Comparison of ENCODE assay signal across 27 mouse cellular contexts in the genomic region with DNA sequence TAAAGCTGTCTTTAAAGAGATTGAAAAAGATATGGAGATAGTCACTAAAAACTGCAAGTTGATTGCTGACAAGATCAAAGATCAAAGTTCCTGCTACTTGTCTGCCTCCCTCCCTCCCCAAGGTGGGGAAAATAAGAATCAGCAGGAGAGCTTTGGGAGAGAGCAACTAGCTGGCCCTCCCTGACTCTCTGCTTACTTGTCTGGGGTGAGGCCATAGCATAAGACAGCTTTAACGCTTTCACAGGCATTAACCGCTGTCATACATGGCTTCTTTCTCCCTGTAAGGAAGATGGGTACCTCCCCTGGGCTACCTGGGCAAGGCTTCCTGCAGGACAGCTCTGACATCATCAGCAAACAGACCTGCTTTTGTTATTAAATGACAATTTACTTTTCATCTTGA. TPM values are rescaled to one million over a fixed set of nuclear protein-coding genes. Genes with fewer than 3 reads are reported as not detected.
A peak's percentile ranks its signal among the peaks of the same experiment; 100 is the strongest.
DNase-seq lines count a peak whose midpoint lies in the region; ATAC-seq and TF ChIP-seq lines count a peak whose summit lies in the region.
"Had no signal": no experiment of that assay in that cellular context is flagged by ENCODE, and none has a peak within 500 bp of the region (broad histone marks: within the 10 kb centered on the region; RNA-seq: fewer than 3 reads in every experiment).

No protein-coding gene starts in this region.

- no peaks in the 10 kb centered on the region for H3K27me3 ChIP-seq in hindbrain, embryonic 13.5 days
- H3K27me3 ChIP-seq in hindbrain, postnatal 0 days (ENCODE audit: insufficient read depth, low read length): no peaks in the 10 kb centered on the region
- no peaks in the 10 kb centered on the region for H3K27me3 ChIP-seq in kidney, embryonic 15.5 days
- H3K27me3 ChIP-seq in midbrain, postnatal 0 days (ENCODE audit: insufficient read depth, low read length): no peaks in the 10 kb centered on the region
- no peaks in the 10 kb centered on the region for H3K27me3 ChIP-seq in midbrain, embryonic 14.5 days (ENCODE audit: control insufficient read depth, insufficient read depth, low read length)
- no peaks in the 10 kb centered on the region for H3K27me3 ChIP-seq in limb, embryonic 11.5 days (ENCODE audit: control insufficient read depth, insufficient read depth, low read length)
- H3K27me3 ChIP-seq in liver, postnatal 0 days (ENCODE audit: insufficient read depth, low read length): no peaks in the 10 kb centered on the region
- H3K27me3 ChIP-seq: embryonic facial prominence, embryonic 13.5 days; forebrain, embryonic 12.5 days; heart, embryonic 13.5 days; hindbrain, embryonic 12.5 days had no signal

- no peak overlapping the region for H3K4me3 ChIP-seq in hindbrain, embryonic 13.5 days
- no peak overlapping the region for H3K4me3 ChIP-seq in hindbrain, postnatal 0 days (ENCODE audit: low read length)
- no peak overlapping the region for H3K4me3 ChIP-seq in kidney, embryonic 15.5 days (replicated peaks)
- no peak overlapping the region for H3K4me3 ChIP-seq in midbrain, postnatal 0 days (ENCODE audit: low read depth, low read length)
- no peak overlapping the region for H3K4me3 ChIP-seq in midbrain, embryonic 14.5 days (replicated peaks; ENCODE audit: low read depth, low read length)
- H3K4me3 ChIP-seq in limb, embryonic 11.5 days (ENCODE audit: low read depth, low read length): no peak overlapping the region
- no peak overlapping the region for H3K4me3 ChIP-seq in liver, postnatal 0 days (ENCODE audit: low read depth, low read length)
- H3K4me3 ChIP-seq: embryonic facial prominence, embryonic 13.5 days; forebrain, embryonic 12.5 days; heart, adult 2 months; heart, embryonic 13.5 days; hindbrain, embryonic 12.5 days had no signal

- H3K9me3 ChIP-seq in hindbrain, embryonic 13.5 days: no peaks in the 10 kb centered on the region
- no peaks in the 10 kb centered on the region for H3K9me3 ChIP-seq in hindbrain, postnatal 0 days (ENCODE audit: low read length)
- H3K9me3 ChIP-seq in kidney, embryonic 15.5 days (replicated peaks): no peaks in the 10 kb centered on the region
- no peaks in the 10 kb centered on the region for H3K9me3 ChIP-seq in midbrain, postnatal 0 days (ENCODE audit: low read length)
- no peaks in the 10 kb centered on the region for H3K9me3 ChIP-seq in midbrain, embryonic 14.5 days (ENCODE audit: control insufficient read depth, low read length)
- no peaks in the 10 kb centered on the region for H3K9me3 ChIP-seq in limb, embryonic 11.5 days (ENCODE audit: control insufficient read depth, low read length)
- no peaks in the 10 kb centered on the region for H3K9me3 ChIP-seq in liver, postnatal 0 days (ENCODE audit: low read length)
- H3K9me3 ChIP-seq: embryonic facial prominence, embryonic 13.5 days; forebrain, embryonic 12.5 days; heart, embryonic 13.5 days; hindbrain, embryonic 12.5 days had no signal

- H3K4me1 ChIP-seq in hindbrain, embryonic 13.5 days (replicated peaks): 0 out of 2 replicates have a peak, but pooled peaks cover 14% of the 10 kb centered on the region
- H3K4me1 ChIP-seq in hindbrain, postnatal 0 days (ENCODE audit: insufficient read depth, low read length): no peaks in the 10 kb centered on the region
- H3K4me1 ChIP-seq in kidney, embryonic 15.5 days: peaks cover 21% of the 10 kb centered on the region
- no peaks in the 10 kb centered on the region for H3K4me1 ChIP-seq in midbrain, postnatal 0 days (ENCODE audit: insufficient read depth, low read length)
- H3K4me1 ChIP-seq in midbrain, embryonic 14.5 days (ENCODE audit: control insufficient read depth, insufficient read depth, low read length): 0 out of 2 replicates have a peak, but pooled peaks cover 3% of the 10 kb centered on the region
- no peaks in the 10 kb centered on the region for H3K4me1 ChIP-seq in limb, embryonic 11.5 days (ENCODE audit: control insufficient read depth, insufficient read depth, low read length)
- no peaks in the 10 kb centered on the region for H3K4me1 ChIP-seq in liver, postnatal 0 days (ENCODE audit: insufficient read depth)
- H3K4me1 ChIP-seq: embryonic facial prominence, embryonic 13.5 days; forebrain, embryonic 12.5 days had no signal

- ATAC-seq in hindbrain, embryonic 13.5 days (ENCODE audit: low FRiP score): no peak
- ATAC-seq in hindbrain, postnatal 0 days: no peak
- peak; percentile 71 for ATAC-seq in kidney, embryonic 15.5 days (replicated peaks; ENCODE audit: low FRiP score)
- ATAC-seq in midbrain, postnatal 0 days (ENCODE audit: low FRiP score): no peak
- ATAC-seq in midbrain, embryonic 14.5 days (ENCODE audit: low FRiP score, low TSS enrichment): no peak
- ATAC-seq in limb, embryonic 11.5 days (ENCODE audit: insufficient number of reproducible peaks, low FRiP score, low TSS enrichment, low read depth): no peak
- ATAC-seq in liver, postnatal 0 days: no peak
- ATAC-seq: CD4-positive, CD25-positive, alpha-beta regulatory T cell, adult 4 months; forebrain, embryonic 16.5 days had no signal

- H3K9ac ChIP-seq in hindbrain, embryonic 13.5 days: 0 out of 2 replicates have a peak overlapping the region, but pooled peaks have one; percentile 19
- no peak overlapping the region for H3K9ac ChIP-seq in hindbrain, postnatal 0 days (replicated peaks; ENCODE audit: low read length)
- no peak overlapping the region for H3K9ac ChIP-seq in kidney, embryonic 15.5 days
- H3K9ac ChIP-seq in midbrain, postnatal 0 days (replicated peaks; ENCODE audit: low read length, poor library complexity, severe bottlenecking): no peak overlapping the region
- no peak overlapping the region for H3K9ac ChIP-seq in midbrain, embryonic 14.5 days (replicated peaks; ENCODE audit: low read length)
- no peak overlapping the region for H3K9ac ChIP-seq in limb, embryonic 11.5 days (ENCODE audit: low read length)
- H3K9ac ChIP-seq in liver, postnatal 0 days (replicated peaks): no peak overlapping the region
- H3K9ac ChIP-seq: embryonic facial prominence, embryonic 13.5 days; forebrain, embryonic 12.5 days; heart, embryonic 13.5 days; hindbrain, embryonic 12.5 days had no signal

- H3K27ac ChIP-seq in hindbrain, embryonic 13.5 days: no peak overlapping the region
- no peak overlapping the region for H3K27ac ChIP-seq in hindbrain, postnatal 0 days
- peak overlapping the region; percentile 38; the same call in 1 of the 2 replicates for H3K27ac ChIP-seq in kidney, embryonic 15.5 days
- 0 out of 2 replicates have a peak overlapping the region, but pooled peaks have one; percentile 32 for H3K27ac ChIP-seq in midbrain, postnatal 0 days (ENCODE audit: low read depth, low read length)
- H3K27ac ChIP-seq in midbrain, embryonic 14.5 days (replicated peaks; ENCODE audit: low read depth, low read length): no peak overlapping the region
- H3K27ac ChIP-seq in limb, embryonic 11.5 days (replicated peaks; ENCODE audit: low read depth, low read length): no peak overlapping the region
- H3K27ac ChIP-seq in liver, postnatal 0 days (ENCODE audit: low read depth): no peak overlapping the region
- H3K27ac ChIP-seq: embryonic facial prominence, embryonic 13.5 days; forebrain, embryonic 12.5 days; heart, adult 2 months; heart, embryonic 13.5 days; hindbrain, embryonic 12.5 days had no signal

- H3K4me2 ChIP-seq in hindbrain, embryonic 13.5 days: no peak overlapping the region
- no peak overlapping the region for H3K4me2 ChIP-seq in hindbrain, postnatal 0 days (ENCODE audit: low read depth, low read length)
- H3K4me2 ChIP-seq in kidney, embryonic 15.5 days: no peak overlapping the region
- no peak overlapping the region for H3K4me2 ChIP-seq in midbrain, postnatal 0 days (ENCODE audit: low read depth, low read length, poor library complexity, severe bottlenecking)
- no peak overlapping the region for H3K4me2 ChIP-seq in midbrain, embryonic 14.5 days (ENCODE audit: low read length)
- no peak overlapping the region for H3K4me2 ChIP-seq in limb, embryonic 11.5 days (ENCODE audit: low read depth, severe bottlenecking)
- H3K4me2 ChIP-seq in liver, postnatal 0 days (ENCODE audit: low read depth, low read length): no peak overlapping the region
- H3K4me2 ChIP-seq: embryonic facial prominence, embryonic 13.5 days; forebrain, embryonic 12.5 days; heart, embryonic 13.5 days; hindbrain, embryonic 12.5 days had no signal

- H3K36me3 ChIP-seq in hindbrain, embryonic 13.5 days: no peaks in the 10 kb centered on the region
- H3K36me3 ChIP-seq in hindbrain, postnatal 0 days (ENCODE audit: insufficient read depth, low read length): no peaks in the 10 kb centered on the region
- H3K36me3 ChIP-seq in kidney, embryonic 15.5 days: no peaks in the 10 kb centered on the region
- no peaks in the 10 kb centered on the region for H3K36me3 ChIP-seq in midbrain, postnatal 0 days (ENCODE audit: insufficient read depth, low read length)
- no peaks in the 10 kb centered on the region for H3K36me3 ChIP-seq in midbrain, embryonic 14.5 days (ENCODE audit: control insufficient read depth, insufficient read depth, low read length)
- H3K36me3 ChIP-seq in limb, embryonic 11.5 days (ENCODE audit: control insufficient read depth, insufficient read depth, low read length): no peaks in the 10 kb centered on the region
- H3K36me3 ChIP-seq in liver, postnatal 0 days (replicated peaks; ENCODE audit: insufficient read depth, low read length): no peaks in the 10 kb centered on the region
- H3K36me3 ChIP-seq: embryonic facial prominence, embryonic 13.5 days; forebrain, embryonic 12.5 days; G1E; hindbrain, embryonic 12.5 days had no signal

- DNase-seq in hindbrain, postnatal 0 days (ENCODE audit: low spot score): no peak
- no peak for DNase-seq in kidney, postnatal 10 days
- DNase-seq in midbrain, postnatal 0 days (ENCODE audit: low spot score): no peak
- no peak for DNase-seq in midbrain, embryonic 14.5 days
- peak; percentile 27 for DNase-seq in limb, embryonic 11.5 days (ENCODE audit: low spot score)
- DNase-seq in liver, postnatal 0 days: no peak
- DNase-seq: adrenal gland, adult 8-10 months; adrenal gland, postnatal 36 days; cerebellum, adult 11 months; cerebellum, adult 8-10 months; cerebellum, postnatal 14 days; gastrocnemius, postnatal 10 days; heart, adult 2 months; heart, postnatal 10 days; heart, postnatal 4 days had no signal

- no peak for TF ChIP-seq CTCF in hindbrain, postnatal 0 days (IDR thresholded peaks at IDR 0.05; ENCODE audit: low read depth)
- TF ChIP-seq CTCF in midbrain, postnatal 0 days (IDR thresholded peaks at IDR 0.05): no peak
- TF ChIP-seq CTCF in liver, postnatal 0 days (IDR thresholded peaks at IDR 0.05; ENCODE audit: low read depth): no peak

- no peak for TF ChIP-seq EP300 in liver, postnatal 0 days (IDR thresholded peaks at IDR 0.05; ENCODE audit: low read depth)

- 40% methylated on average over 2 of the region's 2 CpGs for WGBS in hindbrain, embryonic 13.5 days
- WGBS in hindbrain, postnatal 0 days: 38% methylated on average over 2 of the region's 2 CpGs
- WGBS in kidney, embryonic 15.5 days: 25% methylated on average over 2 of the region's 2 CpGs
- WGBS in midbrain, postnatal 0 days: 20% methylated on average over 2 of the region's 2 CpGs
- 23% methylated on average over 2 of the region's 2 CpGs for WGBS in midbrain, embryonic 14.5 days
- WGBS in limb, embryonic 11.5 days: 18% methylated on average over 2 of the region's 2 CpGs
- 78% methylated on average over 2 of the region's 2 CpGs for WGBS in liver, postnatal 0 days (ENCODE audit: insufficient replicate concordance)

RNA-seq across cellular contexts. Expression of gene Gm11096, which starts 47.4 kb away (rescaled TPM):
- polyA plus RNA-seq in hindbrain, embryonic 13.5 days (2015; fragmentation: Nextera tagmentation; extraction: Ambion mirVana): not detected in 2 replicates
- not detected in 2 replicates for total RNA-seq in hindbrain, postnatal 0 days (2014; rRNA removed)
- polyA plus RNA-seq in hindbrain, postnatal 0 days (2015; fragmentation: Nextera tagmentation; extraction: Ambion mirVana): not detected in 2 replicates
- polyA plus RNA-seq in kidney, embryonic 15.5 days (2015; fragmentation: Nextera tagmentation; extraction: Ambion mirVana): not detected in 2 replicates
- not detected in 2 replicates for total RNA-seq in midbrain, postnatal 0 days (2014; rRNA removed)
- polyA plus RNA-seq in midbrain, postnatal 0 days (2015; fragmentation: Nextera tagmentation; extraction: Ambion mirVana): not detected in 2 replicates
- not detected in 2 replicates for polyA plus RNA-seq in midbrain, embryonic 14.5 days (2014; fragmentation: Nextera tagmentation; extraction: Ambion mirVana)
- not detected in 2 replicates for polyA plus RNA-seq in limb, embryonic 11.5 days (2014; fragmentation: Nextera tagmentation; extraction: Ambion mirVana)
- not detected in 2 replicates for polyA plus RNA-seq in liver, postnatal 0 days (2015; fragmentation: Nextera tagmentation; extraction: Ambion mirVana)
- total RNA-seq: adrenal gland, adult 8-10 months; adrenal gland, postnatal 36 days; common myeloid progenitor, adult 5-6 weeks; G1E; gastrocnemius, postnatal 10 days; gastrocnemius, postnatal 4 days; heart, adult 2 months; heart, postnatal 10 days; heart, postnatal 4 days had no signal
- polyA plus RNA-seq: CD4-positive, CD25-positive, alpha-beta regulatory T cell, adult 4 months; embryonic facial prominence, embryonic 13.5 days; forebrain, embryonic 12.5 days; forebrain, embryonic 16.5 days; frontal cortex, adult 2 months; G1E; heart, adult 2 months; heart, embryonic 13.5 days; hindbrain, embryonic 12.5 days had no signal

Comparison
In these comparisons a context has a peak if more than half of its experiments do, and no peak if none do; other contexts are left out.
1. H3K27ac ChIP-seq: peak in kidney, embryonic 15.5 days (single experiment) and midbrain, postnatal 0 days (single experiment); none in hindbrain, embryonic 13.5 days (single experiment), hindbrain, postnatal 0 days (single experiment), midbrain, embryonic 14.5 days (single experiment), limb, embryonic 11.5 days (single experiment) and liver, postnatal 0 days (single experiment).